ENCODE assay signal across 12 mouse cellular contexts in the genomic region with DNA sequence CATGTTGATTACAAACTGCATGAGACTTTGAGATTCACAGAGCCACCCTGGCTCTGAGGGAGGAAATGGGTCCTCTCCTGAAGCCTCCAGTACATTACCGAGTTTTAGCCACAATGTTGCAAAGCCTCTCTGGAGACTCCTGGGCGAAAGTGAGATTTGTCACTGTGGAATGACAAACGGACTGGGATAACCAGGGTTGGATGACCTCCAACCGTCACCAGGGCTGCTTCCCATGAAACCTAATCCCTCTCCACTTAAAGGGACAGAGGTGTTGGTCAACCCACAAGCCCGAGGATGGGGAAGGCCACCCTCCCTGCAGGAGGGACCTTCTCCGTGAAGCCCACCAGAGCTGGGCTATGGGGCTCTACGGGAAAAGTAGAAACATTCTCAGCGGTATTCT. TPM values are rescaled to one million over a fixed set of nuclear protein-coding genes. Genes with fewer than 3 reads are reported as not detected.
DNase-seq lines count a peak whose midpoint lies in the region; TF ChIP-seq lines count a peak whose summit lies in the region.
"Had no signal": no experiment of that assay in that cellular context is flagged by ENCODE, and none has a peak within 500 bp of the region (broad histone marks: within the 10 kb centered on the region; RNA-seq: fewer than 3 reads in every experiment).

No protein-coding gene starts in this region.

- no peaks in the 10 kb centered on the region for H3K27me3 ChIP-seq in forebrain, embryonic 10.5 days (ENCODE audit: poor library complexity, severe bottlenecking)
- H3K27me3 ChIP-seq: neural tube, embryonic 13.5 days had no signal

- peak overlapping the region; percentile 32; the same call in 1 of the 2 replicates for H3K27ac ChIP-seq in layer of hippocampus, adult 2 months
- H3K27ac ChIP-seq in forebrain, embryonic 10.5 days, result no peak overlapping the region
- H3K27ac ChIP-seq: midbrain, embryonic 13.5 days; neural tube, embryonic 13.5 days had no signal

- no peak overlapping the region for H3K4me3 ChIP-seq in layer of hippocampus, adult 2 months
- no peak overlapping the region for H3K4me3 ChIP-seq in forebrain, embryonic 10.5 days
- H3K4me3 ChIP-seq: midbrain, embryonic 13.5 days; neural tube, embryonic 13.5 days had no signal

- 72% methylated on average over 8 of the region's 8 CpGs for WGBS in forebrain, embryonic 10.5 days

- no peaks in the 10 kb centered on the region for H3K36me3 ChIP-seq in forebrain, embryonic 10.5 days (replicated peaks)
- H3K36me3 ChIP-seq: midbrain, embryonic 13.5 days; neural tube, embryonic 13.5 days had no signal

- no peaks in the 10 kb centered on the region for H3K9me3 ChIP-seq in forebrain, embryonic 10.5 days
- H3K9me3 ChIP-seq: midbrain, embryonic 13.5 days; neural tube, embryonic 13.5 days had no signal

- no peak for DNase-seq in layer of hippocampus, adult 2 months (ENCODE audit: low spot score in 2 of 2)
- no peak for DNase-seq in layer of hippocampus, adult 9-11 months
- DNase-seq in adipocyte (ENCODE audit: low spot score), result peak; percentile 95
- peak; percentile 56 to 57 for DNase-seq in heart, adult 18-20 months
- DNase-seq in heart, postnatal 4 days, result peak; percentile 46
- DNase-seq in frontal cortex, postnatal 25 days (ENCODE audit: low spot score in 2 of 2), result no peak
- DNase-seq in forebrain, embryonic 10.5 days (ENCODE audit: extremely low spot score, low spot score), result no peak
- DNase-seq: cerebellum, postnatal 10 days; kidney, adult 11 months; lung, adult 18-20 months had no signal

- TF ChIP-seq CTCF in layer of hippocampus, adult 2 months (conservative IDR thresholded peaks at IDR 0.05), result no peak

- no peaks in the 10 kb centered on the region for H3K4me1 ChIP-seq in forebrain, embryonic 10.5 days
- H3K4me1 ChIP-seq: midbrain, embryonic 13.5 days had no signal

RNA-seq across cellular contexts. Expression of a gene that starts 44.4 kb away (rescaled TPM):
- 10 to 100 TPM; 17.7 to 21.4 TPM for total RNA-seq in layer of hippocampus, adult 2 months (2021)
- total RNA-seq in heart, adult 18-20 months (2021), result 10 to 100 TPM; 15.6 to 15.8 TPM
- 10 to 100 TPM; 30.3 to 33.8 TPM for total RNA-seq in heart, postnatal 4 days (2021)
- 0.07 and 0.21 TPM in 2 replicates for polyA plus RNA-seq in forebrain, embryonic 10.5 days (2016; fragmentation: Nextera tagmentation; extraction: Ambion mirVana)

Comparison
In these comparisons a context has a peak if more than half of its experiments do, and no peak if none do; other contexts are left out.
1. DNase-seq: peak in adipocyte (single experiment), heart, adult 18-20 months (2 of 2) and heart, postnatal 4 days (single experiment); none in layer of hippocampus, adult 2 months (0 of 2), layer of hippocampus, adult 9-11 months (single experiment), frontal cortex, postnatal 25 days (0 of 2) and forebrain, embryonic 10.5 days (single experiment).